Mouse (Mus musculus): ENCODE results near the gene Zbtb8a. TPM values are rescaled to one million over a fixed set of nuclear protein-coding genes. Genes with fewer than 3 reads are reported as not detected.

Gene Zbtb8a
- polyA plus RNA-seq, 1 experiment from 2014 or later, result 21.6 TPM

GRCm38 (mm10) chr4:129390216-129390743 is 12.4 kb upstream of the Zbtb8a start:
- no peaks in the 10 kb centered on the region for H3K9me3 ChIP-seq
- H3K4me2 ChIP-seq, result no peak overlapping the region
- H3K4me1 ChIP-seq, result peaks cover 3% of the 10 kb centered on the region; the same call in 1 of the 2 replicates
- H3K4me3 ChIP-seq, result no peak overlapping the region
- ATAC-seq (ENCODE audit: borderline replicate concordance, extremely low read depth, low FRiP score, low TSS enrichment), result no peak
- 58% methylated on average over 14 of the region's 14 CpGs for WGBS
- no peak overlapping the region for H3K27ac ChIP-seq
- H3K36me3 ChIP-seq, result no peaks in the 10 kb centered on the region
- no peak overlapping the region for H3K9ac ChIP-seq
- H3K27me3 ChIP-seq, result no peaks in the 10 kb centered on the region

- H3K36me3 ChIP-seq, result no peaks in the 10 kb centered on the region
- H3K9me3 ChIP-seq, result no peaks in the 10 kb centered on the region
- H3K27me3 ChIP-seq, result no peaks in the 10 kb centered on the region
- no peak overlapping the region for H3K9ac ChIP-seq
- H3K4me2 ChIP-seq, result no peak overlapping the region
- peaks cover 15% of the 10 kb centered on the region for H3K4me1 ChIP-seq
- no peak for ATAC-seq (ENCODE audit: borderline replicate concordance, extremely low read depth, low FRiP score, low TSS enrichment)
- 81% methylated on average over 5 of the region's 5 CpGs for WGBS
- H3K27ac ChIP-seq, result no peak overlapping the region
- H3K4me3 ChIP-seq, result no peak overlapping the region
Measured at GRCm38 (mm10) chr4:129388404-129388803, 10.5 kb upstream of the Zbtb8a start.

GRCm38 (mm10) chr4:129386989-129387388 is 9.1 kb upstream of the Zbtb8a start:
- no peak overlapping the region for H3K4me3 ChIP-seq
- H3K27ac ChIP-seq, result no peak overlapping the region
- no peaks in the 10 kb centered on the region for H3K27me3 ChIP-seq
- no peaks in the 10 kb centered on the region for H3K36me3 ChIP-seq
- no peak overlapping the region for H3K9ac ChIP-seq
- H3K9me3 ChIP-seq, result no peaks in the 10 kb centered on the region
- H3K4me2 ChIP-seq, result no peak overlapping the region
- ATAC-seq (ENCODE audit: borderline replicate concordance, extremely low read depth, low FRiP score, low TSS enrichment), result no peak
- H3K4me1 ChIP-seq, result peaks cover 17% of the 10 kb centered on the region
- 65% methylated on average over 2 of the region's 2 CpGs for WGBS

- H3K27me3 ChIP-seq, result no peaks in the 10 kb centered on the region
- no peaks in the 10 kb centered on the region for H3K9me3 ChIP-seq
- H3K4me3 ChIP-seq, result no peak overlapping the region
- ATAC-seq (ENCODE audit: borderline replicate concordance, extremely low read depth, low FRiP score, low TSS enrichment), result no peak
- no peak overlapping the region for H3K4me2 ChIP-seq
- WGBS, result 87% methylated on average over 8 of the region's 8 CpGs
- no peak overlapping the region for H3K27ac ChIP-seq
- no peaks in the 10 kb centered on the region for H3K36me3 ChIP-seq
- no peak overlapping the region for H3K9ac ChIP-seq
- H3K4me1 ChIP-seq, result peaks cover 17% of the 10 kb centered on the region
Measured at GRCm38 (mm10) chr4:129386269-129386946, 8.5 kb upstream of the Zbtb8a start.

GRCm38 (mm10) chr4:129385685-129386084 is 7.8 kb upstream of the Zbtb8a start:
- no peaks in the 10 kb centered on the region for H3K27me3 ChIP-seq
- H3K4me1 ChIP-seq, result peaks cover 14% of the 10 kb centered on the region
- ATAC-seq (ENCODE audit: borderline replicate concordance, extremely low read depth, low FRiP score, low TSS enrichment), result no peak
- no peaks in the 10 kb centered on the region for H3K36me3 ChIP-seq
- no peak overlapping the region for H3K9ac ChIP-seq
- no peak overlapping the region for H3K27ac ChIP-seq
- 79% methylated on average over 11 of the region's 11 CpGs for WGBS
- H3K4me3 ChIP-seq, result no peak overlapping the region
- no peak overlapping the region for H3K4me2 ChIP-seq
- H3K9me3 ChIP-seq, result no peaks in the 10 kb centered on the region

GRCm38 (mm10) chr4:129384440-129384839 is 6.5 kb upstream of the Zbtb8a start:
- peaks cover 14% of the 10 kb centered on the region for H3K4me1 ChIP-seq
- H3K4me2 ChIP-seq, result peak overlapping the region; percentile 32; the same call in 1 of the 2 replicates
- H3K27ac ChIP-seq, result peak overlapping the region; percentile 89
- no peak overlapping the region for H3K9ac ChIP-seq
- 8% methylated on average over 6 of the region's 6 CpGs for WGBS
- H3K9me3 ChIP-seq, result no peaks in the 10 kb centered on the region
- no peak overlapping the region for H3K4me3 ChIP-seq
- no peaks in the 10 kb centered on the region for H3K27me3 ChIP-seq
- H3K36me3 ChIP-seq, result no peaks in the 10 kb centered on the region
- ATAC-seq (ENCODE audit: borderline replicate concordance, extremely low read depth, low FRiP score, low TSS enrichment), result peak; percentile 92

GRCm38 (mm10) chr4:129383586-129383985 is 5.7 kb upstream of the Zbtb8a start:
- Histone ChIP-seq H3K4me1 (peaks cover 14% of the 10 kb centered on the region), H3K27ac (peak overlapping the region; percentile 89; the same call in 1 of the 2 replicates), H3K4me3 (no peak overlapping the region), H3K4me2 (no peak overlapping the region), H3K27me3 (no peaks in the 10 kb centered on the region), H3K9ac (no peak overlapping the region), H3K36me3 (no peaks in the 10 kb centered on the region), H3K9me3 (no peaks in the 10 kb centered on the region)
- WGBS, result 62% methylated on average over 3 of the region's 3 CpGs
- ATAC-seq (ENCODE audit: borderline replicate concordance, extremely low read depth, low FRiP score, low TSS enrichment), result no peak; the same call in 1 of the 2 replicates

GRCm38 (mm10) chr4:129382488-129382887 is 4.6 kb upstream of the Zbtb8a start:
- ATAC-seq (ENCODE audit: borderline replicate concordance, extremely low read depth, low FRiP score, low TSS enrichment), result no peak
- peaks cover 14% of the 10 kb centered on the region for H3K4me1 ChIP-seq
- no peak overlapping the region for H3K9ac ChIP-seq
- H3K4me2 ChIP-seq, result no peak overlapping the region
- H3K36me3 ChIP-seq, result no peaks in the 10 kb centered on the region
- 0 out of 2 replicates have a peak overlapping the region, but pooled peaks have one; percentile 21 for H3K27ac ChIP-seq
- H3K9me3 ChIP-seq, result no peaks in the 10 kb centered on the region
- H3K4me3 ChIP-seq, result no peak overlapping the region
- WGBS, result 90% methylated on average over 2 of the region's 2 CpGs
- H3K27me3 ChIP-seq, result no peaks in the 10 kb centered on the region

GRCm38 (mm10) chr4:129382029-129382428 is 4.1 kb upstream of the Zbtb8a start:
- Histone ChIP-seq H3K9me3 (no peaks in the 10 kb centered on the region), H3K4me3 (no peak overlapping the region), H3K27ac (no peak overlapping the region), H3K27me3 (no peaks in the 10 kb centered on the region), H3K4me2 (no peak overlapping the region), H3K36me3 (no peaks in the 10 kb centered on the region), H3K4me1 (peaks cover 14% of the 10 kb centered on the region), H3K9ac (no peak overlapping the region)
- no peak for ATAC-seq (ENCODE audit: borderline replicate concordance, extremely low read depth, low FRiP score, low TSS enrichment)
- WGBS, result 90% methylated on average over 9 of the region's 9 CpGs

GRCm38 (mm10) chr4:129381148-129381547 is 3.2 kb upstream of the Zbtb8a start:
- Histone ChIP-seq H3K4me1 (peaks cover 19% of the 10 kb centered on the region), H3K27me3 (no peaks in the 10 kb centered on the region), H3K9me3 (no peaks in the 10 kb centered on the region), H3K36me3 (no peaks in the 10 kb centered on the region), H3K27ac (no peak overlapping the region), H3K4me2 (no peak overlapping the region), H3K9ac (no peak overlapping the region), H3K4me3 (no peak overlapping the region)
- ATAC-seq (ENCODE audit: borderline replicate concordance, extremely low read depth, low FRiP score, low TSS enrichment), result no peak
- WGBS, result 71% methylated on average over 8 of the region's 8 CpGs

- H3K9me3 ChIP-seq, result no peaks in the 10 kb centered on the region
- H3K4me2 ChIP-seq, result no peak overlapping the region
- no peak overlapping the region for H3K27ac ChIP-seq
- WGBS, result 69% methylated on average over 3 of the region's 3 CpGs
- ATAC-seq (ENCODE audit: borderline replicate concordance, extremely low read depth, low FRiP score, low TSS enrichment), result no peak
- no peak overlapping the region for H3K9ac ChIP-seq
- H3K36me3 ChIP-seq, result no peaks in the 10 kb centered on the region
- no peaks in the 10 kb centered on the region for H3K27me3 ChIP-seq
- peaks cover 22% of the 10 kb centered on the region for H3K4me1 ChIP-seq
- no peak overlapping the region for H3K4me3 ChIP-seq
Measured at GRCm38 (mm10) chr4:129379805-129380204, 1.9 kb upstream of the Zbtb8a start.

GRCm38 (mm10) chr4:129376961-129377545 is 863 bp downstream of the Zbtb8a start:
- WGBS, result under 1% methylated on average over 65 of the region's 68 CpGs
- Histone ChIP-seq H3K27me3 (no peaks in the 10 kb centered on the region), H3K9ac (peak overlapping the region; percentile 89), H3K4me1 (peaks cover 15% of the 10 kb centered on the region), H3K4me3 (peak overlapping the region; percentile 92), H3K9me3 (no peaks in the 10 kb centered on the region), H3K4me2 (peak overlapping the region; percentile 85), H3K27ac (peak overlapping the region; percentile 94), H3K36me3 (no peaks in the 10 kb centered on the region)
- peak; percentile 71 for ATAC-seq (ENCODE audit: borderline replicate concordance, extremely low read depth, low FRiP score, low TSS enrichment)

Data from lung, embryonic 15.5 days (tissue).